Mouse (Mus musculus) mouse embryonic stem cell (cell line): Measurements from ENCODE around the gene Isoc2a.

Source experiments
- in situ Hi-C, 2 experiments: fragments of 300-500 bp; cut with MboI; formaldehyde crosslinking; loops; 1 replicate in 1 of 2; 3 replicates in 1 of 2; pipeline ENCODE4 v1.14.3; 2019 to 2020; ENCODE audit warnings: low sequenced_read_pairs in 2 of 2, low pct_unique_long_range_greater_than_20kb in 1 of 2, mixed read lengths in 1 of 2; ENCODE audit not compliant: unreplicated experiment in 1 of 2

Gene Isoc2a

GRCm38 (mm10) chr7:4925441-4926381, 48.8 kb downstream of the Isoc2a start, which contains the start of gene Ssc5d:
TSS of gene Ssc5d (plus strand) at chr7:4925785.
- in situ Hi-C loops, result no loop called here

DNA sequence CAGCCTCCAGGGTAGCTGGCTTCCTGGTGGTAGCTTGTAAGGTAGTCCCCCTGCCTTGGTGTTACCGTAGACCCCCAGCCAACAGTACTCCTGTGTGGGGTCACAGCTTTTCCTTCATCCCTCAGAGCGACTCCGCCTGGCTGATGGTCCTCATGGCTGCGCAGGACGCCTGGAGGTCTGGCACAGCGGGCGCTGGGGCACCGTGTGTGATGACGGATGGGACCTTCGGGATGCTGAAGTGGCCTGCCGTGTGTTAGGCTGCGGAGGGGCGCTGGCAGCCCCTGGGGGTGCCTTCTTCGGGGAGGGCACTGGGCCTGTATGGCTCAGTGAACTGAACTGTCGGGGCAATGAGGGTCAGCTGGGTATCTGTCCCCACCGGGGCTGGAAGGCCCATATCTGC, 49.9 kb downstream of the Isoc2a start:
- in situ Hi-C loops, result no loop called here

GRCm38 (mm10) chr7:4927711-4928110, 50.8 kb downstream of the Isoc2a start:
- in situ Hi-C loops, result no loop called here

- in situ Hi-C loops, result no loop called here
Observed at GRCm38 (mm10) chr7:4928323-4928722, 51.4 kb downstream of the Isoc2a start.

- in situ Hi-C loops, result no loop called here
Observed at GRCm38 (mm10) chr7:4933103-4933502, 56.1 kb downstream of the Isoc2a start.

GRCm38 (mm10) chr7:4934160-4934914, 57.4 kb downstream of the Isoc2a start:
- in situ Hi-C loops, result no loop called here

DNA sequence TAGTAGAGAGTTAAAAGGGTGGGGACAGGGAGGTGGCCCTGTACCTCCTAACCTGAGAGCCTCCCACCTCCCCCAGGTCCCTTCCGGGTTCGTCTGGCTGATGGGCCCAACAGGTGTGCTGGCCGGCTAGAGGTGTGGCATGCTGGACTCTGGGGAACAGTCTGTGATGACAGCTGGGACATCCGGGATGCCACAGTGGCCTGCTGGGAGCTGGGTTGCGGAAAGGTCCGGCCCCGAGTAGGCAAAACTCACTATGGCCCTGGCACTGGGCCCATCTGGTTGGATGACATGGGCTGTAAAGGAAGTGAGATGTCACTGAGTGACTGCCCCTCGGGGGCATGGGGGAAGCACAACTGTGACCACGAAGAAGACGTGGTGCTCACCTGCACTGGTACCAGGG, 59.9 kb downstream of the Isoc2a start:
- in situ Hi-C loops, result no loop called here

GRCm38 (mm10) chr7:4937392-4937791, 60.4 kb downstream of the Isoc2a start:
- in situ Hi-C loops, result no loop called here

- in situ Hi-C loops, result no loop called here
Observed at GRCm38 (mm10) chr7:4938456-4938855, 61.5 kb downstream of the Isoc2a start.

DNA sequence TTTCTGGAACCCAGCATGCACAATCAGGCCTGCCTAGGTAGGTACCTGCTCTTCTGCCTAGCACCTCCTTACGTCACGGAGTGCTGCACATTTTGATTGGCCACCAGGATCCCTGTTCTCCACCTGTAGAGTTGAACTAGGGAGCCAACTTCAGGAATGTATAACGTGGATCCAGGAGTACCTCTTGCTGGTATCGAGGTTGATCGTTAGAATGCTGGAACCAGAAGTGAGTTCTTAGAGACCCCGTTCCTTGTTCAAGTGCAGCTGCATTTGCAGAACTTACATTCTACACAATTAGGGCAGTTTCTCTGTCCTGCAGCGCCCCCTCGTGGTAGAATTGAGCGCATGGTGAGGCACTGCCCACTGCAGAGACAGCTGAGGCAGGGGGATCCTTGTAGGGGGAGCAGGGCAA, 63.1 kb downstream of the Isoc2a start:
- in situ Hi-C loops, result loop anchor here (5.0 to 10.0 kb wide), 3 partner anchors 37 to 385 kb away; no protein-coding TSS in a partner anchor

GRCm38 (mm10) chr7:4942673-4943072, 65.7 kb downstream of the Isoc2a start:
- in situ Hi-C loops, result loop anchor here (5.0 to 10.0 kb wide), 3 partner anchors 35 to 388 kb away; no protein-coding TSS in a partner anchor

- in situ Hi-C loops, result loop anchor here (5.0 to 10.0 kb wide), 3 partner anchors 34 to 389 kb away; no protein-coding TSS in a partner anchor
Observed at GRCm38 (mm10) chr7:4943223-4943815, 66.4 kb downstream of the Isoc2a start.
